Mouse (Mus musculus) embryo, embryonic 9.5 days (tissue): ENCODE results near the gene Bola1.
"Not testable (repeated sequence)": the region's sequence is repeated elsewhere in the genome, so short reads cannot be mapped to it uniquely, and the experiment has no call there.

ENCODE experiments used
- DNase-seq: peaks from one replicate; pipeline ENCODE4 v3.0.0-alpha.2; 2017; ENCODE audit errors: extremely low spot score

The Bola1 gene

DNA sequence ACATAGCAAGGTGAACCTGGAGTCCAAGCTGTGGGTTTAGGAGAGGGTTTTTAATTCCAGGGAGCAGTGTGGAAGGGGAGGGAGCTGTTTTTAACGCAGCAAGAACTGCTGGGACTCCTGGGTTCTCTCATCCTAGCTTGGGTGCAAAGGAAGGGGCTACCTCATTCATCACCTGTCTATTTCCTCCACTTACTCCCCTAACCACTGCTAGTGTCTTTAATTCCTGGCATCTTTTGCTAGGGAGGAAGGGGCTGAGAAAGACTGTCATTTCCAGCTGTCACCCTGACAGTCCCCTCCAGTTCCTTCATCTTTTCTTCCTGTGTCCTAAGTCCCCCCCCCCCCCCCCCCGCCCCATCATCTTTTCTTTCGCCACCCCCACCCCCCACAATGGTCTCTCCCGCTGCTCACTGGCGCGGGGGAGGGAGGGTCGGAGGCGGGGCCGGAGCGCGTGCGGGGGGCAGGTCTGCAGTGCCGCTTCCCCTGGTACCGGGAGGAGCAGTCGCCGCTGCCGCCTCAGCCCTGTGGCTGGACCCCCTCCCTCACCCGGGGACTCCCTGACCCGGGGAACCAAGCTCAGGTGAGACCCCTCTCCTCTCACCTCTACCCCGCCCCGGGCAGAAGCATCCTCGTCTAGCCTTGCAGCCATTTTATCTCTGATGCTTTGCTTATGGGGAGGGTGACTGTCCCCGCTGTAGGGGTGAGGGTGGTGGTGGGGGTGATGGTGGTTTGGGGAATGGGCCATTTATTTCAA lies 38.6 kb downstream of the Bola1 start, which contains the start of gene Sv2a:
Gene Sv2a, plus strand, starts transcription at position 425 of the 751 bp plus-strand sequence.
- peak; percentile 66 for DNase-seq

DNA sequence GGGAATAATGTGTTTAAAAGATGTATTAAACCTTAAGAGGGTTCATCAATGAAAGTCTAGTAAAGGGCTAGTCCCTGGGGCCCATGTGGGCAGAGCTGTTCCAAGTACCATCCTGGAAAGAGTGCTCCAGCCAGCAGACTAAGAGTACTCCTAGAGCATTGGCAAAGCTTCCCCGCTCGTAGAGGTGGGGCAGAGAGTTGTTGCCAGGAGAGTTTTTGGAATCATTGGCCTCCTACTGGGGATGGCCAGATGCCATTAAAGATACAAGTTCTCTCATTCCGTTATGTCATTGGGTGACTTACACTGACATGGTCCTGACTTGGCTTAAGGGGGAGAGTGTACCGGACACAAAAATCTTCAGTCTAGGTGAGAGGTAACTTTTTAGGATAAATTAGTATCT lies 40.0 kb downstream of the Bola1 start:
- DNase-seq, result no peak

DNA sequence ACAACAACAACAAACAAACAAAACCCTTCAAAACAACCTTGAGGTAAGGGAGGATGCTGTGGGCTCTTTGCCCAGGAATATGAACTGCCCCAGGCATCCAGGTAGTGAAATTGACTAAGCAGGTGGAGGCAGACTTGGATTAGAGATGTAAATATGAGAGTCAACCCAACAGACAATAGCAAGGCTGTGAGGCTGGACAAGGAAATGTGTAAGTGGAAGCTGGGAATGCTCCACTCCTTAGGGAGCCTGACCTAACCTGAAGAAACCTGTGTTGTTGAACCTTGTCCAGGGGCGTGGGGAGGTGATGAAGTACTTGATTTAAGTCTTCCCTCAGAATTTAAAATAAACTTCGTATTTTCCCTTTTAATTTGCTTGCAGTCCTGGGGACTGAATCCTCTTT lies 40.6 kb downstream of the Bola1 start:
- DNase-seq, result no peak

DNA sequence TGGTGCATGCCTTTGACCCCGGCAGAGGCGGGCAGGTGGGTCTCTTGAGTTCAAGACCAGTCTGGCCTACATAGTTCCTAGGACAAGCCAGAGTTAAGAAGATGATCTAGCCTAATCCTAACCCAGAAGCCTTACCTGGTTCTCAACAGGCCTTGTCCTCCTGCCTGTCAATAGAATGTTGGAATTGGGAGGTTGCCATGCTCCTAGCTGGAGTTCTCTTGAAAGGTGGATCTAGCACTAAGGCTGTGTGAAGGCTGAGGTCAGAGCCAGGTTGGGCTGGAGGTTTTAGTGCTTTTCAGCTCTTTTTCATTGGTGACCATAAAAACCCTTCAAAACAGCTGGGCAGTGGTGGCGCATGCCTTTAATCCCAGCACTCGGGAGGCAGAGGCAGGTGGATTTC lies 41.1 kb downstream of the Bola1 start:
- no peak for DNase-seq

DNA sequence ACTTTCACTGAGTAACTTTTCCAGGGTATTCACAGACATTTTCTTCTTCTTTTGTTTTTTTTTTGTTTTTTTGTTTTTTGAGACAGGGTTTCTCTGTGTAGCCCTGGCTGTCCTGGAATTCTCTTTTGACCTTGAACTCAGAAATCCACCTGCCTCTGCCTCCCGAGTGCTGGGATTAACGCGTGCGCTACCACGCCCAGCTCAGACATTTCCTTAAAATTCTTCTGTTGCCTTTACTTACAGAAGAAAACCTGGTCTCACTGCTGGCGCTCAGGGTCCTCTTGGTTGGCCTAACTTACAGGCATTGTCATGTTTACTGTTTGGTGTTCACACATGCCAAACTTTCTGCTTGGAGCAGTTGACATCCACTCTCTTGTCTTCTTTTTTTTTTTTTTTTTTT lies 44.3 kb downstream of the Bola1 start:
- DNase-seq, result no peak

DNA sequence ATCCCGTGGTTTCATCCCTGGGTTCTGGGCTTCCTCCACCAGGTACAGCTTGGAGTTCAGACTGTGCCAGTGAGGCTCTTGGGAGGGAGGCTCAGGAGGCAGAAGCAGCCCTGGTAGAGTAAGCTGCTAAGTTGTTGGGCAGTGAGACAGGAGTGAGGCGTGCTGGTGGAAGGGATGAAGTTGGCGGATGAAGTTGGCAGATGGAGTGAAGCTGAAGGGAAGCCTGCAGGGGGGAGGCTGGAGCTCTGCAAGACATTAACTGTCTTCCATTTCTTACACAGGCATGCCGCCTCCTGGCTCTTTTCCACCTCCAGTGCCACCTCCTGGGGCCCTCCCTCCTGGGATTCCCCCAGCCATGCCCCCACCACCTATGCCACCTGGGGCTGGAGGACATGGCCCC lies 45.5 kb downstream of the Bola1 start:
- DNase-seq, result not testable (repeated sequence)

DNA sequence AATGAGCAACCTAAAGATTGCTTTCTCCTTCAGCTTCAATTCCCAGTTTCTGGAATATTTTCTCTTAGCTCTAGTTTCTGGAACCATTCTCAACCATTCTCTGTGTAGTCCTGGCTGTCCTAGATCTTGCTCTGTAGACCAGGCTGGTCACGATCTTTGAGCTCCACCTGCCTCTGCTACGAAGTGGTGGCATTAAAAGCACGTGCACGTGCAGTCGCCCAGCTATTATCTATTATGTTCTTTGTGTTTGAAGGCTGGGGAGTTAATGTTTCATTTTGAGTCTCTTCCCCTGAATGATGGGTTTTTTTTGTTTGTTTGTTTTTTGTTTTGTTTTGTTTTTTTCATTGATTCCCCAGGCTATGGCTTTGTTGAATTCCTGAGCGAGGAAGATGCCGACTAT lies 46.3 kb downstream of the Bola1 start:
- no peak for DNase-seq

DNA sequence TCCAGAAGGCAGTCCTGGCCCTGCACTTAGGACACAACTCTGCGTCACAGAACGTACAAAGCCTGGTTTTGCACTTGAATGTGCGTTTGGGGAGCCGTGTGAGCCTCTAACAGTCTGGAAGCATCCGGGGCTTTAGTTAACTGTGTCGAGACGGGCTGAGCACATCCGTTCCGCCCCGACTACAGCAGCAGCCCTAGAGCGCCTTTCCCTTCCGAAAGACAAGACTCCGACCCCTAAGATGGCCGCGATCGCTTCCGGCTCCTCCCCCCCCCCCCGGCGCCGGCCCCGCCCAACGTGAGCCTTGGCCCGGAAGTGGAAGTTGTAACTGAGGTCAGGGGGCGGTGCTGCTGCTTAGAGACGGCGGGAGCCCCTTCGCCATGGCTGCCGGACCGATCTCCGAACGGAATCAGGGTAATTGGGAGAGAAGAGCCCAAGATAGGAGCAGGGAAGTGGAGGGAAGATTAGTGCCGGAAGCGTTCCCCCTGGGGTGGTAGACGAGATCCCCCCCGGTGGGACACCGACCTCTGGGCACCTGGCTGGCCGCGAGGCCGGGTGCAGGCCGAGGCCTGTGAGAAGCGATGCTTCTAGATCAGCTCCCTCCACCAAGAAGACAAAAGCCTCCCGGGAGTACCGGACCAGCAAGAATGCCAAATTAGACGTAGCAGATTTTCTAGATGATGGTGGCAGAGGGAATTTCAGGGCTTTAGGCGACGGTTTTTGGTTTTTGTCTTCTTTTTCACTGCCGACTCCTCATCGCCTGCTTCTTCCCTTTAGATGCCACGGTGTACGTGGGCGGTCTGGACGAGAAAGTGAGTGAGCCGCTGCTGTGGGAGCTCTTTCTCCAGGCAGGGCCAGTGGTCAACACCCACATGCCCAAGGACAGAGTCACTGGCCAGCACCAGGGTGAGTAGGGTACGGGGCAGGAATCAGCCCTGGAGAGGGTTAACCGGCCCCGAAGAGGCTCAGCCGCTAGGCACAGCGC lies 47.0 kb downstream of the Bola1 start, which contains the start of gene Sf3b4:
Gene Sf3b4, plus strand, starts transcription at position 136 of the 982 bp plus-strand sequence.
- peak; percentile 97 for DNase-seq

DNA sequence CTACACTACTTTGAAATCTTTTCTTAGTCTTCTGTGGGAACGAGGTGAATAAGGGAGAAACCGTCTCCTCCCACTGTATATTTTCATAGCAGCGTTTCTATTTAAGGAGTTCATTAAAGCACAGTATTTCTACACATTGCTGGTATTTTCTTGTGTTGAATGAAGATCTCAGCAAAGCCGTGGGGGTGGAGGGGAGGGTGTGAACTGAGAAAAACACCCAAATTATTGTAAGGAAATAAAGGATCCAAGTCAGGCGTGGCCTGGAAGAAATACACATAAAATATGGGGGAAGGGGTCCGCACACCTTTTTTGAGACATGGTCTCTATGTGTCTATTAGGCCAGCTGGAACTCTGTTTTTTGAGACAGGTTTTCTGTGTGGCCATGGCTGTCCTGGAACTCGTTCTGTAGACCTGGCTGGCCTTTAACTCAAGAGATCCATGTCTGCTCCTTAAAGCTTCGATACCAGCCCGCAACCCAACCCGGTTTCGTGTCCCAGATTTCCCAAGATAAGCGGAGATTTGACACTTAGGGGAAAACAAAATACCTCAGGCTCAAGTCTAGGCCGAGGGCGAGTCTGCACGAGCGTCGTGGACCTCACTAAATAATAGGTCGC lies 47.8 kb downstream of the Bola1 start:
- no peak for DNase-seq

DNA sequence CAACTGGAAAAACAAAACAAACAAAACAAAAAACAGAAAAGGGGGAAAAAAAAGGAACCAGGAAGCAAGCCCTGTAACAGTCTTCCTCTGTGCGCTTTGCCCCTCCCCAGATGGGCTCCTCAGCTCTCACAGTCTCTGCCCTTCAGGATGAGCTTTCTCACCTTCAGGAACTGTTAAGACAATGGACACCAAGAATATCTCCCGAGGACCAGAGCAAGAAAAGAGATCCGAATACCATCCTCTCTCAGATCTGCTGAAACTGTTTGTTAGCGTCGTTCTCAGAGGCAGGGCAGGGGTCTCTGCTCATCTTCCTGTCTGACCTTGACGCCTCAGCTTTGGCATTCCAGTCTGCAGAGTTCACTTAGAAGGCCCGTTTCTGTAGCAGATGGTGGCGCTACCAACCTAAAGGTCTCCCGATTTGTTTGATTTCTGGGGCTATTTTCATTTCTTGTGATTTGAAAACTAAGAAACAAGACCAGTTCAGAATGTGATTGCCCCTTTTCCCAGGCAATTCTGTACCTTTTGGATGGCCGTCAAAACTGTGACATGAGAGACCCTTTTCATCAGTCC lies 48.4 kb downstream of the Bola1 start:
- no peak for DNase-seq

DNA sequence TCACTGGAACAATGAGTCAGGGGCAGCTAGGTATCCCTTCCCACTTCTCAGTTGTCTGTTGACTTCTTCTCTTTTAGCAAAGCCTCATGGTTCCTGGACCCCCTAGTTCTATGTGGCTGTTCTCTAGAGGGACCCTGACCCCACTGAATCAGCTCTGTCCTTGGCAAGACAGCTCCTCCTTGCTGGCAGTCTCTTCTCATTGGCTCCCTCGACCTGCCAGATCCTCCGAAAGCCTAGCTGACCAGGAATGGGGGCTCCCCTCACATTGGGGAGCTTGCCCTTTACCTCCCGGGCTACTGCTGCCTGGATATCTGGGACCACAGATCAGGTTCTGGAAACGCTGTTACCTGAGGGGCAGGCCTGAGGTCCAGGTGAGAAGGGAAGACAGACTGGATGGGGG lies 49.2 kb downstream of the Bola1 start:
- no peak for DNase-seq

DNA sequence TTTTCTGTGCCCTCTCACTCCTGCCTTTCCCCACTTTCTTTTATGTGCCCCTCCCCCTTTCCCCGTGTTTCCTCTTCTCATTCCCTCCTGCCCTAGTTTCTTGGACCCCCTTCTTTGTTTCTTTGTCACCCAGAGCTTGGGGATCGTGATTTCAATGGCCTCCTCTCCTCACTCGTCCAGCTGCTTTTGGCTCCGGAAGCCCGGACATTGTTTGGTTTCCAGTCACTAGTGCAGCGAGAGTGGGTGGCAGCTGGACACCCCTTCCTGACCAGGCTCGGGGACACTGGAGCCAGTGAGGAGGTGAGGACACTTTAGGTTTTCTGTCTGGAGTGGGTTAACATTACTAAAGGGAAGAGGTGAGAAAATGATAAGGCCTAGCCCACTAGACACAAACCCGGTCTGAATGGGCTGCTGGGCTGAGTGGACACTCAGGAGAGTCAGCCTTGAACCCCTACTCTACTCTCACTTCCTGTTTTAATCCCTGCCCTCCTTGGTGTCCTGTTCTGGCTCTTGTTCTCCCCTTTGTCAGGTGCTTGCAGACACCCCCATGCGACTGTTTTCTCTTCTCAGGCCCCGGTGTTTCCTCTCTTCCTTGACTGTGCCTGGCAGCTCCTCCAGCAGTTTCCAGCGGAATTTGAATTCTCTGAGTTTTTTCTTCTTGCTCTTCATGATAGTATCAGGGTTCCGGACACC lies 50.9 kb downstream of the Bola1 start:
- DNase-seq, result no peak

DNA sequence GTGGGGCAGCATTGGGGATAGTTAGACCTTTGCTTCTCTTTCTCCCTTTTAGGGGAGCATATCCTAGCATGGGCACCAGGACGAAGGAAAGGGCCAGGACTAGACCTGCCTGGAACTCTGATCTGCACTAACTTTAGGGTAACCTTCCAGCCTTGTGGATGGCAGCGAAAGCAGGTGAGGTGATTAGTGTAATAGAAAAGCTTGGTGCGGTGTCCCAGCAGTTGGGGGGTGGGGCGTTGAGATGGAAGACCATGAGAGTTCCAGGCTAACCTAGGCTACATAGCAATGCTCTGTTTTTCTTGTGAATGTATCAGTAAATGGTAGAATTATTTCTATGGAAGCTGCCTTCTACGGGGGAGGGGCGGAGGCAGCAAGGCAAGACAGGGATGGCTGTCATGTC lies 56.5 kb downstream of the Bola1 start:
- no peak for DNase-seq

DNA sequence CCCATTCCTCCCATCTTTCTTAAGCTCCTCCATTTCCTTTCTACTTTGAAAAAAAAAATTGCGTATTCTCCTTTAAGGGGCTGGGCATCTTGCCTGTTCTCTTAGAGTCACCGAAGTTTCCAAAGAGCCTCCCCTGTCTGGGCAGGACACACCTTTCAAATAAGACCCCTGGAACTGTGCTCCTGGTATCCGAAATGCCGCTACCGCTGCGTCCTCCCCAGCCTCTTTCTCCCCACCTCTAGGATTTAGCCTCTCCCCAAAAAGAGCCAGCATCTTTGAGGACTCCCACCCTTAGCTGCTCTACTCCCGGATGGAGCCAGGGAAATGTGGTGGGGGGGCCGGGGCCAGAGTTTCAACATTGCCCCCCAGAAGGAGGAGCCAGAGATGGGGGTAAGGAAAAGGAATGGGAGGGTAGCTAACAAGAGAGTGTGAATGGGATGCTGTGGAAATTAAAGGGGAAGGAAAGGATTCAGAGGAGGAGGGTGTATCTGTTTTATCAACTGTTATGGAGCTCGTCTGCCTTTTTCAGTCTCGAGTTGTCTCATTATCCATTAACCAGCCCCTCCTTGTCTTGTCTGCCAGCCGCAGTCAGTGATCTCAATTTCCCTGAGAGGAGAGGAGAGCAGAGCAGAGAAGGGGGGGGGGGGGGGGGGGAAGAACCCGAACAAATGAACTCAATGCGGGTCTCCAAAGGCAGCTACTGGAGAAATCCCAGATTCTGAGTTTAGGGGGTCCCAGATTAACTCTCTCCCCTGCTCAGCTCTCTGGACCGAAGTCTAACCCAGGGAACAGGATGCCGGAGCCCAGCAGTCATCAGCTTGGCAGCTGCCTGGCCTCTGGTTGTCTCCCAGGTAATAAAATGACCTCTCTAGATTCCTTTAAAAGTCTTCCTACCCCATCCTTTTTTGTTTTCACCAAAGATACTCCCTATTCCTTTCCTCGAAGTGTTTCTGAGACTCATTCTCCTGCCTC lies 57.4 kb downstream of the Bola1 start, which contains the start of gene Mtmr11:
Gene Mtmr11, plus strand, starts transcription at position 136 of the 972 bp plus-strand sequence.
- DNase-seq, result no peak

DNA sequence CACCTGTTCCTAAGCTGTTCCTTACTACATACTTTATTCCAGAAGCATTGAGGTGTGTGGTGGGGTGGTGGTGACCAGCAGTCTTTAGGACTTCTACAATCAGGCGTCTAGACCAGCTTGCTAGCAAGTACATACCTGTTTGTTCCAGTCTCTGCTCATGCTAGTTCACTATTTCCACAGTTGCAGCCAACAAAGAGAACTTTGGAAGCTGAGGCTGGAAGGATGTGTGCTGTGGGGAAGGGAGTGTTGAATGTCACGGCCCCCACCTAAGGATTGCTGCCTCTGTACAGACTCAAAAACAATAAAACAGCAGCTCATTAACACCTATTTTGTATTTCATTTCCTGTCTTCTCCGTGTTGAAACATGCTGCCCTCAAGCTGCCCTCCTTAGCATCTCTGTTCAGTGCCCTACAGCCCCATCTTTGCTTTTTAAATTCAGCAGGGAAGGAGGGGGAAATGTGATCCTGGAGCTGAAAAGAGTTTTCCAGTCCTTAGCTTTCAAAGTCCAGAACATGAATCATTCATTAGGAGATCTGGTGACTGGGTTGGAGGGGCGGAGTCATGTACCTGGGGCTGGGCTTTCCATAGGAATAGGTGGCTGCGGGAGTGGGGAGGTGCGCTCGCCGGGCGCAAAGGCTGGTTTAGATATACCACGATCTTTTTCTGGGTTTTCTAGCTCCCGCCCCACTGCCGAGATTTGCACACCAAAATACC lies 58.5 kb downstream of the Bola1 start:
- DNase-seq, result no peak

DNA sequence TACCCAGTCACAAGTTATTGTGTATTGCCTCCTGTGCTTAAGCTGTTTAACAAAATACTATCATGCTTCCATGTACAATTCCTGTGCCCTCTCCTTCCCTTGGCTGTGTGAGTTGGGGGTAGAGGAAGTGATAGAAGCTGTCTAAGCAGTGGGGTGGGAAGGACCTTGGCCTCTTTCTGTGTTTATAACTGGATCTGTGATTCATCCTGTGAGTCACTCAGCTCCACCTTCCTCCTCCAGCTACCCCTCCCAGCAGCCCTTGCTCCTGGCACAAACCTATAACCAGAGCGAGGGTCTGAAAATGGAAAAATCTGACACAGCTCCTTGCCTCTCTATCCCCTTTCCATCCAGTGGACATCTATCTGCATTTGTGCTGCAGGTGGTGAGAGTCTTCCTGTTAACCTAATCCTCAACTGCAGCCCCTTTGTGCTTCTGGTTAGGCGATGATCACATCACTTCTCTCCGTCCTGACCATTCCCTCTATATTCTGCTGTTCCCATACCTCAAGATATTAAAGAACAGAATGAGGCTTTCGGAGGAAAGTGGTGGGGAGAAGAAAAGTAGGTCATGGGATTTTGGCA lies 59.2 kb downstream of the Bola1 start:
- no peak for DNase-seq

DNA sequence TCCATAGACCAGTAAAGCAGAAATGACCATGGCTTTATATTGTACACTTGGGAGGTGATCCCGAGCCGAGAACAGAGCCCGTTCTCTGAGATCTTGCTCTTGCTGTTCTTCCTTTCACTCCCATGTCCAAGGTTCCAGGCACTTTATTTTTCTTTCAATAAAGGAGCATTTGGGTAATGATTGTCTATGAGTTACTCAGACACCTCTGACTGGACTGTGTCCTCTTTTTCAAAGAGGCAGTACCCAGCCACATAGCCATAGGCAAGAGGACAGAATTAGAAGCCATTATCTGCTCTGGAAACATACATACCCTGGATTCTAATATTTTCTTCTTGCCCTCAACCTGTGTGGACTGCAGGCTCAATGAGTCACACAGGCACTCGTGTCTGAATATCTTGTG lies 59.7 kb downstream of the Bola1 start:
- no peak for DNase-seq

DNA sequence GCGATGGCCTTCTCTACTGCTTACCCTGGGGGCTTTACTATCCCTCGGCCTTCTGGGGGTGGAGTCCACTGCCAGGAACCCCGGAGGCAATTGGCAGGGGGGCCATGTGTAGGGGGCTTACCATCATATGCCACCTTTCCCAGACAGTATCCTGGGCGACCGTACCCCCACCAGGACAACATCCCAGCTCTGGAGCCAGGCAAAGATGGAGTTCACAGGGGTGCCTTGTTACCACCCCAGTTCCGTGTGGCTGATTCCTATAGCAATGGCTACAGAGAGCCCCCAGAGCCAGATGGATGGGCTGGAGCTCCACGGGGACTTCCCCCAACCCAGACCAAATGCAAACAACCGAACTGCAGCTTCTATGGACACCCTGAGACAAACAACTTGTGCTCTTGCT lies 64.0 kb downstream of the Bola1 start:
- no peak for DNase-seq

DNA sequence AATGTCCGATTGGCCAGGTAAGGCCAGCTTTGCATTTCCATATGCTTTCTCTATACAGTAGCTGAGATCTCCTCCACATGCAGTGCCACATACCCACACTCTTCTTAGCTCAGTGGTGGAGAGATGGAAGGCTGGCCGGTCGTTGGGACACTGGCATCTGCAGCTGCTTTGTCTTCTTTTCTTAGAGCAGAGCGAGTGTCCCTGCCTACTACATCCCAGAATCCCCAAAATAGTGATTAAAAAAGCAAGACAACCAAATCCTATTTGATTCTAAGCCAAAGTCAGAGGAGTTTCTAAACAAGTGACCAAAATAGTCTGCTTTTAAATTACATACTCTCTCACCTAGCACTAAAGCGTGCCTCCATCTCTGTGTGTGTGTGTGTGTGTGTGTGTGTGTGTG lies 66.9 kb downstream of the Bola1 start:
- no peak for DNase-seq
